Mouse (Mus musculus) E14TG2a.4 (cell line): Measurements from ENCODE around the gene Ybx1.

Experiments used
- H3K27me3 ChIP-seq: 2 replicates; pipeline ENCODE4 v1.6.1; 2014; ENCODE audit warnings: low read length, control low read depth; ENCODE audit not compliant: insufficient read depth
- H3K36me3 ChIP-seq: 2 replicates; pipeline ENCODE4 v1.6.1; 2014; ENCODE audit warnings: low read length, control low read depth; ENCODE audit not compliant: insufficient read depth
- H3K4me1 ChIP-seq: replicated peaks from 2 replicates; pipeline ENCODE4 v1.6.1; 2014; ENCODE audit warnings: low read depth, low read length, control low read depth
- H3K4me3 ChIP-seq: replicated peaks from 2 replicates; pipeline ENCODE4 v1.5.1; 2014; ENCODE audit warnings: mild to moderate bottlenecking, low read length
- H3K9me3 ChIP-seq: 2 replicates; pipeline ENCODE4 v1.6.1; 2014; ENCODE audit warnings: low read length, control low read depth
- CTCF ChIP-seq: conservative IDR thresholded peaks from 2 replicates; pipeline ENCODE4 v1.5.1; 2014; ENCODE audit warnings: low read length
- NANOG ChIP-seq: IDR thresholded peaks from 2 replicates; pipeline ENCODE4 v1.6.1; 2014; ENCODE audit warnings: borderline replicate concordance, low read length, mixed read lengths
- POU5F1 ChIP-seq: IDR thresholded peaks from 2 replicates; pipeline ENCODE4 v1.6.1; 2014; ENCODE audit warnings: low read length, borderline replicate concordance

Gene Ybx1

GRCm38 (mm10) chr4:119246688-119247225, 47.6 kb downstream of the Ybx1 start:
- peak overlapping the region; percentile 43 for H3K4me3 ChIP-seq
- TF ChIP-seq NANOG, result no peak
- no peak for TF ChIP-seq CTCF
- no peak for TF ChIP-seq POU5F1
- H3K27me3 ChIP-seq, result no peaks in the 10 kb centered on the region

GRCm38 (mm10) chr4:119245961-119246360, 48.4 kb downstream of the Ybx1 start:
- Histone ChIP-seq H3K36me3 (peaks cover 67% of the 10 kb centered on the region), H3K9me3 (no peaks in the 10 kb centered on the region), H3K27me3 (no peaks in the 10 kb centered on the region), H3K4me3 (peak overlapping the region; percentile 43), H3K4me1 (peaks cover 65% of the 10 kb centered on the region)
- TF ChIP-seq POU5F1 (no peak), NANOG (no peak), CTCF (no peak)

More at GRCm38 (mm10) chr4:119246688-119247225, 47.6 kb downstream of the Ybx1 start:
- peaks cover 59% of the 10 kb centered on the region for H3K36me3 ChIP-seq
- peaks cover 65% of the 10 kb centered on the region for H3K4me1 ChIP-seq
- H3K9me3 ChIP-seq, result no peaks in the 10 kb centered on the region

GRCm38 (mm10) chr4:119245556-119245955, 48.8 kb downstream of the Ybx1 start:
- no peaks in the 10 kb centered on the region for H3K27me3 ChIP-seq
- H3K4me1 ChIP-seq, result peaks cover 65% of the 10 kb centered on the region
- no peak for TF ChIP-seq POU5F1
- TF ChIP-seq CTCF, result no peak
- TF ChIP-seq NANOG, result no peak
- peak overlapping the region; percentile 43 for H3K4me3 ChIP-seq
- no peaks in the 10 kb centered on the region for H3K9me3 ChIP-seq
- peaks cover 71% of the 10 kb centered on the region for H3K36me3 ChIP-seq

- peaks cover 63% of the 10 kb centered on the region for H3K4me1 ChIP-seq
- H3K27me3 ChIP-seq, result no peaks in the 10 kb centered on the region
- no peaks in the 10 kb centered on the region for H3K9me3 ChIP-seq
- no peak overlapping the region; the same call in 1 of the 2 replicates for H3K4me3 ChIP-seq
- peaks cover 77% of the 10 kb centered on the region for H3K36me3 ChIP-seq
- TF ChIP-seq CTCF, result no peak
- TF ChIP-seq NANOG, result no peak
- TF ChIP-seq POU5F1, result no peak
Observed at GRCm38 (mm10) chr4:119244468-119245240, 49.8 kb downstream of the Ybx1 start.

GRCm38 (mm10) chr4:119242571-119242970, 51.8 kb downstream of the Ybx1 start:
- TF ChIP-seq POU5F1 (no peak), CTCF (no peak), NANOG (no peak)
- Histone ChIP-seq H3K9me3 (no peaks in the 10 kb centered on the region), H3K4me3 (no peak overlapping the region)

GRCm38 (mm10) chr4:119241664-119242063, 52.7 kb downstream of the Ybx1 start:
- TF ChIP-seq POU5F1, result no peak
- TF ChIP-seq CTCF, result 0 out of 2 replicates have a peak, but pooled peaks have one; percentile 9
- no peaks in the 10 kb centered on the region for H3K27me3 ChIP-seq
- peaks cover 79% of the 10 kb centered on the region for H3K36me3 ChIP-seq
- no peaks in the 10 kb centered on the region for H3K9me3 ChIP-seq
- H3K4me3 ChIP-seq, result no peak overlapping the region
- peaks cover 63% of the 10 kb centered on the region for H3K4me1 ChIP-seq

More at GRCm38 (mm10) chr4:119242571-119242970, 51.8 kb downstream of the Ybx1 start:
- Histone ChIP-seq H3K27me3 (no peaks in the 10 kb centered on the region), H3K4me1 (peaks cover 62% of the 10 kb centered on the region), H3K36me3 (peaks cover 74% of the 10 kb centered on the region)

GRCm38 (mm10) chr4:119239181-119239682, 55.2 kb downstream of the Ybx1 start:
- Histone ChIP-seq H3K27me3 (peaks cover 7% of the 10 kb centered on the region; the same call in 1 of the 2 replicates), H3K4me3 (peak overlapping the region; percentile 35; the same call in 1 of the 2 replicates), H3K9me3 (no peaks in the 10 kb centered on the region), H3K4me1 (peaks cover 52% of the 10 kb centered on the region), H3K36me3 (peaks cover 68% of the 10 kb centered on the region)
- TF ChIP-seq POU5F1 (no peak), CTCF (peak; percentile 98), NANOG (no peak)

GRCm38 (mm10) chr4:119238661-119239060, 55.7 kb downstream of the Ybx1 start:
- Histone ChIP-seq H3K27me3 (peaks cover 11% of the 10 kb centered on the region), H3K4me3 (peak overlapping the region; percentile 14; the same call in 1 of the 2 replicates), H3K36me3 (peaks cover 63% of the 10 kb centered on the region), H3K9me3 (no peaks in the 10 kb centered on the region), H3K4me1 (peaks cover 52% of the 10 kb centered on the region)
- TF ChIP-seq NANOG (no peak), POU5F1 (no peak), CTCF (no peak)

- TF ChIP-seq CTCF, result no peak
- TF ChIP-seq NANOG, result no peak
- TF ChIP-seq POU5F1, result no peak
- peaks cover 54% of the 10 kb centered on the region for H3K4me1 ChIP-seq
- peaks cover 47% of the 10 kb centered on the region for H3K36me3 ChIP-seq
- H3K9me3 ChIP-seq, result no peaks in the 10 kb centered on the region
- H3K4me3 ChIP-seq, result no peak overlapping the region
- peaks cover 14% of the 10 kb centered on the region for H3K27me3 ChIP-seq
Observed at GRCm38 (mm10) chr4:119234348-119234747, 60.1 kb downstream of the Ybx1 start.
